23 mouse cellular contexts compared by ENCODE assay signal in the genomic region with DNA sequence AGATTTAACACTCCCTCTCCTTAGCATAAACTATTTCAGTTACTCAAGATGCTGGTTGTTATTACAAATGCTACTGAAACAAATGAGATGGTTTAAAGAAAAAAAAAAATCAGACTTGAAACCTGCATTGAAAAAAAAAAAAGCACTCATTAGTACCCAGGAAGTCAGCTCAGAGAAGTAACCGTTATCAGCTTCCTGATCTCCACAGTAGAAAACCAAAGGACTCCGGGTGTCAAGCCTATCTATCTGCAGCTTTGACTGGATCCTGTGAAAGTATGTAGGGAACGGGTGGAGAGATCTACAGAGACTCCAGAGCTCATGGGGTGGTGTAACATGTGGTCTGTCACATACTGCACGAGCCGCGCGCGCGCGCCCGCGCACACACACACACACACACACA. TPM values are rescaled to one million over a fixed set of nuclear protein-coding genes. Genes with fewer than 3 reads are reported as not detected.
A peak's percentile ranks its signal among the peaks of the same experiment; 100 is the strongest.
DNase-seq lines count a peak whose midpoint lies in the region; ATAC-seq and TF ChIP-seq lines count a peak whose summit lies in the region.
"Had no signal": no experiment of that assay in that cellular context is flagged by ENCODE, and none has a peak within 500 bp of the region (broad histone marks: within the 10 kb centered on the region; RNA-seq: fewer than 3 reads in every experiment).

No protein-coding gene starts in this region.

- H3K27me3 ChIP-seq in thymus, adult 2 months (ENCODE audit: control insufficient read depth, insufficient read depth, low read length): no peaks in the 10 kb centered on the region
- H3K27me3 ChIP-seq: Patski had no signal

- no peak overlapping the region for H3K27ac ChIP-seq in thymus, adult 2 months (ENCODE audit: control insufficient read depth, insufficient read depth, low read length)
- H3K27ac ChIP-seq: embryonic facial prominence, embryonic 10.5 days; heart, adult 2 months; hindbrain, embryonic 15.5 days; neural tube, embryonic 12.5 days had no signal

- peak; percentile 39 for DNase-seq in thymus, postnatal 0 days (ENCODE audit: low spot score)
- DNase-seq in thymus, adult 2 months: no peak
- DNase-seq in T-cell, adult 2 months (ENCODE audit: low spot score): peak; percentile 15
- DNase-seq in adrenal gland, adult 8-10 months: no peak
- DNase-seq in spleen, postnatal 14 days (ENCODE audit: low spot score in 2 of 2): no peak
- DNase-seq in heart, postnatal 36 days: no peak
- DNase-seq: adrenal gland, postnatal 25 days; cerebellum, adult 9-11 months; forebrain, postnatal 0 days; gastrocnemius, postnatal 25 days; heart, adult 2 months; kidney, adult 9 months; kidney, postnatal 14 days; lung, postnatal 10 days; midbrain, embryonic 14.5 days; retina, postnatal 1 day; thymus, adult 18-20 months had no signal

- H3K4me3 ChIP-seq in thymus, adult 2 months (ENCODE audit: control insufficient read depth, insufficient read depth, low read length): no peak overlapping the region
- H3K4me3 ChIP-seq: embryonic facial prominence, embryonic 10.5 days; heart, adult 2 months; hindbrain, embryonic 15.5 days; neural tube, embryonic 12.5 days had no signal

- TF ChIP-seq CTCF in thymus, adult 2 months (IDR thresholded peaks at IDR 0.05; ENCODE audit: borderline replicate concordance, control insufficient read depth, extremely low read depth, insufficient read depth, low read length, poor library complexity): no peak

- intact Hi-C loops in heart, postnatal 36 days (cut with DNase I): no loop called here

- peaks cover 7% of the 10 kb centered on the region for H3K4me1 ChIP-seq in thymus, adult 2 months (replicated peaks; ENCODE audit: control insufficient read depth, insufficient read depth, low read length)

- ATAC-seq in inflammation-experienced regulatory T-cells, adult 6 months: peak; percentile 86
- ATAC-seq: forebrain, postnatal 0 days; intestine, embryonic 16.5 days; Patski had no signal

- H3K36me3 ChIP-seq in thymus, adult 2 months (ENCODE audit: control insufficient read depth, insufficient read depth, low read length): no peaks in the 10 kb centered on the region
- H3K36me3 ChIP-seq: hindbrain, embryonic 15.5 days; neural tube, embryonic 12.5 days had no signal

- TF ChIP-seq POLR2A in thymus, adult 2 months (IDR thresholded peaks at IDR 0.05; ENCODE audit: control insufficient read depth, extremely low read depth, insufficient read depth, low read length, poor library complexity): no peak

- WGBS in thymus, adult 2 months: 2% methylated on average over 12 of the region's 12 CpGs

RNA-seq across cellular contexts. Expression of a gene that starts 7.7 kb away (rescaled TPM):
- 12.1 and 14.7 TPM in 2 replicates for polyA plus RNA-seq in thymus, postnatal 0 days (2015; fragmentation: Nextera tagmentation; extraction: Ambion mirVana)
- 7.3 and 8.6 TPM in 2 replicates for polyA plus RNA-seq in thymus, adult 2 months (2012; rRNA removed)
- 1 to 10 TPM; 2.5 to 5.6 (median 5.2) TPM for polyA plus RNA-seq in inflammation-experienced regulatory T-cells, adult 6 months (2017; shearing (Covaris generic))
- 10 to 100 TPM; 26.9 to 38.9 (median 29.8) TPM for total RNA-seq in adrenal gland, adult 8-10 months (2022)
- total RNA-seq in heart, postnatal 36 days (2021): 10 to 100 TPM in 1 of 2 experiments, 1 to 10 TPM in 1; 9.3 to 14.8 TPM

Comparison
In these comparisons a context has a peak if more than half of its experiments do, and no peak if none do; other contexts are left out.
1. DNase-seq: peak in thymus, postnatal 0 days (single experiment) and T-cell, adult 2 months (single experiment); none in thymus, adult 2 months (single experiment), adrenal gland, adult 8-10 months (single experiment), spleen, postnatal 14 days (0 of 2) and heart, postnatal 36 days (0 of 2).